Comparison of ENCODE assay signal across 9 mouse cellular contexts in the genomic region with DNA sequence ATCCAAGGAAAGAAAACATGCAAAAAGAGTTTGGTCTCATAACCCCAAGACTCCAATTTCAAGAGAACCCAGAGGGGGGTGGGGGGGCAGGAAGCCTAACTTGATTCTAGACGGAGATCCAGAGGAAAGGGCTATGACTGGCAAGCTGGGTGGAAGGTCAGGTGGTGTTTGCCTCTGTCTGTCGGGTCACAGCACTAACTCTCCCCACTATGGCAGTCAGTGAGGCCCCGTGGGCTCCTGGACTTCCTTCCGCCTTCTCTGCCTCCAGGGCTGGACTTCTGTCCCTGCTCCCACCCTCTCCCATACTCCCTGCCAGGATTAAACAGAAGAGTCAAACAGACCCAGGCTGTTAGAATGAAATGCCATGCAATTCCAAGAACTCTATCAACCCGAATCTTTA. TPM values are rescaled to one million over a fixed set of nuclear protein-coding genes. Genes with fewer than 3 reads are reported as not detected.
A peak's percentile ranks its signal among the peaks of the same experiment; 100 is the strongest.
DNase-seq lines count a peak whose midpoint lies in the region; ATAC-seq and TF ChIP-seq lines count a peak whose summit lies in the region.
"Had no signal": no experiment of that assay in that cellular context is flagged by ENCODE, and none has a peak within 500 bp of the region (broad histone marks: within the 10 kb centered on the region; RNA-seq: fewer than 3 reads in every experiment).

No protein-coding gene starts in this region.

- H3K79me2 ChIP-seq in MEL (ENCODE audit: control insufficient read depth, insufficient read depth, low read length, poor library complexity): peaks cover 23% of the 10 kb centered on the region

- TF ChIP-seq EP300 in MEL (IDR thresholded peaks at IDR 0.05; ENCODE audit: low read depth in 1 of 2, low read length in 2 of 2): no peak

- 51% methylated on average over 5 of the region's 5 CpGs for WGBS in hindbrain, embryonic 12.5 days
- 65% methylated on average over 5 of the region's 5 CpGs for WGBS in hindbrain, embryonic 14.5 days
- 29% methylated on average over 5 of the region's 5 CpGs for WGBS in intestine, embryonic 16.5 days
- 21% methylated on average over 5 of the region's 5 CpGs for WGBS in lung, embryonic 16.5 days
- 65% methylated on average over 5 of the region's 5 CpGs for WGBS in forebrain, embryonic 12.5 days

- no peaks in the 10 kb centered on the region for H3K27me3 ChIP-seq in hindbrain, embryonic 12.5 days
- no peaks in the 10 kb centered on the region for H3K27me3 ChIP-seq in hindbrain, embryonic 14.5 days (ENCODE audit: control insufficient read depth, insufficient read depth, low read length)
- no peaks in the 10 kb centered on the region for H3K27me3 ChIP-seq in MEL (ENCODE audit: control insufficient read depth in 1 of 2, insufficient read depth in 2 of 2, low read length in 2 of 2)
- no peaks in the 10 kb centered on the region for H3K27me3 ChIP-seq in intestine, embryonic 16.5 days (replicated peaks; ENCODE audit: control insufficient read depth, insufficient read depth, low read length)
- H3K27me3 ChIP-seq in lung, embryonic 16.5 days (ENCODE audit: control insufficient read depth, insufficient read depth, low read depth, low read length): no peaks in the 10 kb centered on the region
- no peaks in the 10 kb centered on the region for H3K27me3 ChIP-seq in forebrain, embryonic 12.5 days

- no peak overlapping the region for H3K9ac ChIP-seq in hindbrain, embryonic 12.5 days
- H3K9ac ChIP-seq in hindbrain, embryonic 14.5 days: no peak overlapping the region
- H3K9ac ChIP-seq in MEL (ENCODE audit: control insufficient read depth, low read depth, low read length, poor library complexity, severe bottlenecking): no peak overlapping the region; the same call in 1 of the 2 replicates
- H3K9ac ChIP-seq in intestine, embryonic 16.5 days (ENCODE audit: low read depth, low read length): 0 out of 2 replicates have a peak overlapping the region, but pooled peaks have one; percentile 1
- H3K9ac ChIP-seq in lung, embryonic 16.5 days (ENCODE audit: low read length): peak overlapping the region; percentile 25; the same call in 1 of the 2 replicates
- no peak overlapping the region for H3K9ac ChIP-seq in forebrain, embryonic 12.5 days

- intact Hi-C loops in left cerebral cortex, postnatal 4 days (cut with DNase I): no loop called here

- TF ChIP-seq POLR2A in MEL (IDR thresholded peaks at IDR 0.05; ENCODE audit: control insufficient read depth in 1 of 2, insufficient read depth in 1 of 2, low read depth in 1 of 2, low read length in 2 of 2, poor library complexity in 1 of 2): no peak

- H3K4me2 ChIP-seq in hindbrain, embryonic 12.5 days (replicated peaks): no peak overlapping the region
- H3K4me2 ChIP-seq in hindbrain, embryonic 14.5 days (replicated peaks): no peak overlapping the region
- H3K4me2 ChIP-seq in intestine, embryonic 16.5 days (ENCODE audit: low read depth, low read length): no peak overlapping the region
- H3K4me2 ChIP-seq in lung, embryonic 16.5 days (ENCODE audit: low read depth, low read length): no peak overlapping the region
- no peak overlapping the region for H3K4me2 ChIP-seq in forebrain, embryonic 12.5 days

- H3K4me1 ChIP-seq in hindbrain, embryonic 12.5 days: peaks cover 20% of the 10 kb centered on the region
- peaks cover 6% of the 10 kb centered on the region; the same call in 1 of the 2 replicates for H3K4me1 ChIP-seq in hindbrain, embryonic 14.5 days (replicated peaks; ENCODE audit: control insufficient read depth, insufficient read depth, low read length)
- H3K4me1 ChIP-seq in MEL (ENCODE audit: control insufficient read depth in 1 of 2, insufficient read depth in 2 of 2, low read length in 2 of 2): peaks cover 41 to 50% of the 10 kb centered on the region in 2 experiments
- peaks cover 46% of the 10 kb centered on the region for H3K4me1 ChIP-seq in intestine, embryonic 16.5 days (ENCODE audit: control insufficient read depth, insufficient read depth, low read length)
- peaks cover 58% of the 10 kb centered on the region for H3K4me1 ChIP-seq in lung, embryonic 16.5 days (replicated peaks; ENCODE audit: control insufficient read depth, insufficient read depth, low read length)
- peaks cover 28% of the 10 kb centered on the region for H3K4me1 ChIP-seq in forebrain, embryonic 12.5 days

- peaks cover 10% of the 10 kb centered on the region for H3K36me3 ChIP-seq in hindbrain, embryonic 12.5 days
- H3K36me3 ChIP-seq in hindbrain, embryonic 14.5 days (replicated peaks; ENCODE audit: control insufficient read depth, insufficient read depth): no peaks in the 10 kb centered on the region
- H3K36me3 ChIP-seq in MEL (ENCODE audit: control insufficient read depth in 1 of 2, insufficient read depth in 2 of 2, low read length in 2 of 2): peaks cover 8 to 51% of the 10 kb centered on the region in 2 experiments
- 0 out of 2 replicates have a peak, but pooled peaks cover 2% of the 10 kb centered on the region for H3K36me3 ChIP-seq in intestine, embryonic 16.5 days (ENCODE audit: control insufficient read depth, insufficient read depth, low read length)
- peaks cover 10% of the 10 kb centered on the region; the same call in 1 of the 2 replicates for H3K36me3 ChIP-seq in lung, embryonic 16.5 days (ENCODE audit: control insufficient read depth, insufficient read depth, low read length)
- peaks cover 23% of the 10 kb centered on the region; the same call in 1 of the 2 replicates for H3K36me3 ChIP-seq in forebrain, embryonic 12.5 days (replicated peaks)

- no peak for TF ChIP-seq RAD21 in MEL (IDR thresholded peaks at IDR 0.05; ENCODE audit: low read depth, low read length)

- H3K9me3 ChIP-seq in hindbrain, embryonic 12.5 days (replicated peaks): no peaks in the 10 kb centered on the region
- no peaks in the 10 kb centered on the region for H3K9me3 ChIP-seq in hindbrain, embryonic 14.5 days (ENCODE audit: control insufficient read depth, low read length)
- no peaks in the 10 kb centered on the region for H3K9me3 ChIP-seq in MEL (replicated peaks; ENCODE audit: insufficient read depth, low read length)
- no peaks in the 10 kb centered on the region for H3K9me3 ChIP-seq in intestine, embryonic 16.5 days (ENCODE audit: control insufficient read depth, low read length)
- no peaks in the 10 kb centered on the region for H3K9me3 ChIP-seq in lung, embryonic 16.5 days (ENCODE audit: control insufficient read depth, low read length)
- no peaks in the 10 kb centered on the region for H3K9me3 ChIP-seq in forebrain, embryonic 12.5 days
- H3K9me3 ChIP-seq: hindbrain, embryonic 10.5 days had no signal

- DNase-seq in hindbrain, embryonic 14.5 days (ENCODE audit: low spot score): no peak
- DNase-seq in MEL (ENCODE audit: low read depth, low spot score): no peak
- DNase-seq in left cerebral cortex, postnatal 4 days: no peak

- TF ChIP-seq CTCF in MEL (IDR thresholded peaks at IDR 0.05 in 2 of 3, conservative IDR thresholded peaks at IDR 0.05 in 1 of 3; ENCODE audit: control insufficient read depth in 1 of 3, insufficient read depth in 1 of 3, low read depth in 2 of 3, low read length in 3 of 3, poor library complexity in 1 of 3, severe bottlenecking in 1 of 3): no peak

- no peak overlapping the region for H3K4me3 ChIP-seq in hindbrain, embryonic 12.5 days
- no peak overlapping the region for H3K4me3 ChIP-seq in hindbrain, embryonic 14.5 days (replicated peaks; ENCODE audit: low read length)
- H3K4me3 ChIP-seq in MEL (ENCODE audit: control insufficient read depth in 1 of 2, insufficient read depth in 1 of 2, low read depth in 2 of 2, low read length in 2 of 2): no peak overlapping the region
- no peak overlapping the region for H3K4me3 ChIP-seq in intestine, embryonic 16.5 days (ENCODE audit: low read length)
- H3K4me3 ChIP-seq in lung, embryonic 16.5 days (ENCODE audit: low read length): no peak overlapping the region
- no peak overlapping the region for H3K4me3 ChIP-seq in forebrain, embryonic 12.5 days (replicated peaks)
- H3K4me3 ChIP-seq: erythroblast, embryonic 14.5 days; hindbrain, embryonic 10.5 days had no signal

- no peak for ATAC-seq in hindbrain, embryonic 12.5 days (ENCODE audit: low FRiP score)
- no peak for ATAC-seq in hindbrain, embryonic 14.5 days (ENCODE audit: low FRiP score)
- ATAC-seq in intestine, embryonic 16.5 days: 0 out of 2 replicates have a peak, but pooled peaks have one; percentile 49
- ATAC-seq in lung, embryonic 16.5 days (ENCODE audit: low read depth): peak; percentile 41
- no peak for ATAC-seq in forebrain, embryonic 12.5 days (ENCODE audit: low FRiP score)

- H3K27ac ChIP-seq in hindbrain, embryonic 12.5 days: peak overlapping the region; percentile 23; the same call in 1 of the 2 replicates
- H3K27ac ChIP-seq in hindbrain, embryonic 14.5 days: no peak overlapping the region
- peak overlapping the region; percentile 39 for H3K27ac ChIP-seq in MEL (ENCODE audit: control insufficient read depth, low read depth, low read length)
- H3K27ac ChIP-seq in intestine, embryonic 16.5 days (ENCODE audit: low read length): peak overlapping the region; percentile 56
- H3K27ac ChIP-seq in lung, embryonic 16.5 days (ENCODE audit: low read length): peak overlapping the region; percentile 81
- no peak overlapping the region for H3K27ac ChIP-seq in forebrain, embryonic 12.5 days
- H3K27ac ChIP-seq: hindbrain, embryonic 10.5 days had no signal

TF ChIP-seq in MEL, 35 proteins besides CTCF, POLR2A, EP300 and RAD21:
- TF ChIP-seq TCF12 (IDR thresholded peaks at IDR 0.05; ENCODE audit: low read depth, low read length) (no peak), SIN3A (IDR thresholded peaks at IDR 0.05; ENCODE audit: low read length) (no peak), TBP (IDR thresholded peaks at IDR 0.05; ENCODE audit: low read depth, low read length) (0 out of 2 replicates have a peak, but pooled peaks have one; percentile 1)

RNA-seq across cellular contexts. Expression of gene Clic4, which starts 30.9 kb away (rescaled TPM):
- polyA plus RNA-seq in hindbrain, embryonic 12.5 days (2016; fragmentation: Nextera tagmentation; extraction: Ambion mirVana): 159 TPM in 2 replicates
- 43.2 and 50.4 TPM in 2 replicates for polyA plus RNA-seq in hindbrain, embryonic 14.5 days (2014; fragmentation: Nextera tagmentation; extraction: Ambion mirVana)
- 32.9 and 51.1 TPM in 2 replicates for total RNA-seq in MEL (2012; rRNA removed)
- 100 to 1,000 TPM in 1 of 2 experiments, 10 to 100 TPM in 1; 83.8 to 274 TPM for polyA plus RNA-seq in MEL (2012; ENCODE audit: insufficient read depth in 1 of 2, insufficient read length in 2 of 2, low read depth in 1 of 2, low replicate concordance in 2 of 2, missing spikeins in 1 of 2)
- 107 and 109 TPM in 2 replicates for polyA plus RNA-seq in intestine, embryonic 16.5 days (2015; fragmentation: Nextera tagmentation; extraction: Ambion mirVana)
- 170 and 179 TPM in 2 replicates for polyA plus RNA-seq in lung, embryonic 16.5 days (2015; fragmentation: Nextera tagmentation; extraction: Ambion mirVana)
- total RNA-seq in left cerebral cortex, postnatal 4 days (2021): 10 to 100 TPM; 27.6 to 27.8 TPM
- polyA plus RNA-seq in forebrain, embryonic 12.5 days (2016; fragmentation: Nextera tagmentation; extraction: Ambion mirVana): 205 and 221 TPM in 2 replicates

Comparison
In these comparisons a context has a peak if more than half of its experiments do, and no peak if none do; other contexts are left out.
1. H3K27ac ChIP-seq: peak in hindbrain, embryonic 12.5 days (single experiment), MEL (single experiment), intestine, embryonic 16.5 days (single experiment) and lung, embryonic 16.5 days (single experiment); none in hindbrain, embryonic 14.5 days (single experiment) and forebrain, embryonic 12.5 days (single experiment).
2. ATAC-seq: peak in intestine, embryonic 16.5 days (single experiment) and lung, embryonic 16.5 days (single experiment); none in hindbrain, embryonic 12.5 days (single experiment), hindbrain, embryonic 14.5 days (single experiment) and forebrain, embryonic 12.5 days (single experiment).
3. H3K9ac ChIP-seq: peak in intestine, embryonic 16.5 days (single experiment) and lung, embryonic 16.5 days (single experiment); none in hindbrain, embryonic 12.5 days (single experiment), hindbrain, embryonic 14.5 days (single experiment), MEL (single experiment) and forebrain, embryonic 12.5 days (single experiment).